Mouse (Mus musculus) forebrain, postnatal 0 days (tissue): Measurements from ENCODE around the gene Smagp. TPM values are rescaled to one million over a fixed set of nuclear protein-coding genes. Genes with fewer than 3 reads are reported as not detected.
A peak's percentile ranks its signal among the peaks of the same experiment; 100 is the strongest.

Source experiments
- ATAC-seq: fragments of 200-750 bp; cut with Nextera tagmentation; 2 replicates; pipeline ENCODE4 v1.8.0; 2017; ENCODE audit warnings: mild to moderate bottlenecking, moderate library complexity
- DNase-seq: peaks from one replicate; pipeline ENCODE4 v3.0.0-alpha.2; 2015
- H3K27ac ChIP-seq: fragments of 300-500 bp; sonication (generic); 2 replicates; pipeline ENCODE4 v1.5.1; 2014; ENCODE audit warnings: low read depth, mild to moderate bottlenecking, antibody characterized with exemption, low read length, moderate library complexity, mixed read lengths
- H3K27me3 ChIP-seq: fragments of 300-500 bp; sonication (generic); 2 replicates; pipeline ENCODE4 v1.6.1; 2014; ENCODE audit warnings: mild to moderate bottlenecking, low read length, mixed read lengths; ENCODE audit not compliant: insufficient read depth
- H3K36me3 ChIP-seq: fragments of 300-500 bp; sonication (generic); 2 replicates; pipeline ENCODE4 v1.6.1; 2014; ENCODE audit warnings: mild to moderate bottlenecking, moderate library complexity; ENCODE audit not compliant: insufficient read depth
- H3K4me1 ChIP-seq: fragments of 300-500 bp; sonication (generic); 2 replicates; pipeline ENCODE4 v1.6.1; 2014; ENCODE audit warnings: antibody characterized with exemption; ENCODE audit not compliant: insufficient read depth
- H3K4me2 ChIP-seq: fragments of 300-500 bp; sonication (generic); 2 replicates; pipeline ENCODE4 v1.6.1; 2014; ENCODE audit warnings: low read depth, mild to moderate bottlenecking, moderate library complexity
- H3K4me3 ChIP-seq: fragments of 300-500 bp; sonication (generic); 2 replicates; pipeline ENCODE4 v1.5.1; 2014; ENCODE audit warnings: low read depth, low read length, mixed read lengths
- H3K9ac ChIP-seq: fragments of 300-500 bp; sonication (generic); 2 replicates; pipeline ENCODE4 v1.6.1; 2014; ENCODE audit warnings: mild to moderate bottlenecking
- H3K9me3 ChIP-seq: fragments of 300-500 bp; sonication (generic); 2 replicates; pipeline ENCODE4 v1.6.1; 2016; ENCODE audit warnings: low read length
- CTCF ChIP-seq: sonication (generic); IDR thresholded peaks from 2 replicates; pipeline ENCODE4 v1.5.1; 2016; ENCODE audit warnings: antibody characterized with exemption, control low read depth, low read depth
- WGBS: fragments of 180-500 bp; shearing (Covaris S2); extraction: QIAGEN DNeasy Blood & Tissue Kit; methylation state at CpG from one replicate; pipeline ENCODE4 v1.1.7; 2014; 5-methylcytosine and 5-hydroxymethylcytosine counted together
- polyA plus RNA-seq: library from polyadenylated mRNA; unstranded; fragments of >200 nt; fragmentation: Nextera tagmentation; extraction: Ambion mirVana; gene quantifications from 2 replicates; pipeline ENCODE4 v1.2.1, GENCODE M21; 2015
- total RNA-seq: library from RNA; depleted of rRNA; stranded (reverse); fragments of >200 nt; gene quantifications from 2 replicates; pipeline ENCODE4 v1.2.3, GENCODE M21; 2014

Gene Smagp
- total and polyA plus RNA-seq, 2 experiments from 2014 or later = 3.9 to 6.2 TPM

DNA sequence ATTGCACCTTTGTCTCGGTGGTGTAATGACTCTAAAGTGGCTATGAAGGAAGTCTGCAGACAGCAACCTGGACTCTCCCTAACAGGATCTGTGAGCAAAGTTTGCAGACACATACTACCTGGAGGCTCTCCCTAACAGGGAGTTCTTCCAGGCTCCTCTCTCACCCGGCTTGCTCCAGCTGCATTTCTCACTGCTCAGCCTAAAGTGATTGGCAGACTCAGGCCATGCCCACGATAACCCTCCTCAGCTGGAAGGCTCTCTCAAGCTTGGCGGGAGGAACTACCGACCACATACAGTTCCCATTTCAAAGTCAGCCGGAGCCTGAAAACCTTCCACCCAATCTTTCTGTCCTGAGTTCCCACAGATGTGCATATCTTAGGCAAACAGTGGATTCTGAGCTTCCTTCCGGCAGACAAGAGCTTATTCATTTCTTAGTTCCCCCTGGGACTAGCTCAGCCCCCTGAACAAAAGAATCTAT lies 29.5 kb upstream of the Smagp start:
- H3K27ac ChIP-seq = no peak overlapping the region
- ATAC-seq (no peak), DNase-seq (no peak)
- no peak overlapping the region for H3K4me3 ChIP-seq
- 12% methylated on average over 7 of the region's 7 CpGs for WGBS
- H3K36me3 ChIP-seq = no peaks in the 10 kb centered on the region
- no peaks in the 10 kb centered on the region for H3K9me3 ChIP-seq
- H3K27me3 ChIP-seq = no peaks in the 10 kb centered on the region
- H3K4me1 ChIP-seq = no peaks in the 10 kb centered on the region
- no peak overlapping the region for H3K9ac ChIP-seq
- no peak for TF ChIP-seq CTCF
- H3K4me2 ChIP-seq = no peak overlapping the region

DNA sequence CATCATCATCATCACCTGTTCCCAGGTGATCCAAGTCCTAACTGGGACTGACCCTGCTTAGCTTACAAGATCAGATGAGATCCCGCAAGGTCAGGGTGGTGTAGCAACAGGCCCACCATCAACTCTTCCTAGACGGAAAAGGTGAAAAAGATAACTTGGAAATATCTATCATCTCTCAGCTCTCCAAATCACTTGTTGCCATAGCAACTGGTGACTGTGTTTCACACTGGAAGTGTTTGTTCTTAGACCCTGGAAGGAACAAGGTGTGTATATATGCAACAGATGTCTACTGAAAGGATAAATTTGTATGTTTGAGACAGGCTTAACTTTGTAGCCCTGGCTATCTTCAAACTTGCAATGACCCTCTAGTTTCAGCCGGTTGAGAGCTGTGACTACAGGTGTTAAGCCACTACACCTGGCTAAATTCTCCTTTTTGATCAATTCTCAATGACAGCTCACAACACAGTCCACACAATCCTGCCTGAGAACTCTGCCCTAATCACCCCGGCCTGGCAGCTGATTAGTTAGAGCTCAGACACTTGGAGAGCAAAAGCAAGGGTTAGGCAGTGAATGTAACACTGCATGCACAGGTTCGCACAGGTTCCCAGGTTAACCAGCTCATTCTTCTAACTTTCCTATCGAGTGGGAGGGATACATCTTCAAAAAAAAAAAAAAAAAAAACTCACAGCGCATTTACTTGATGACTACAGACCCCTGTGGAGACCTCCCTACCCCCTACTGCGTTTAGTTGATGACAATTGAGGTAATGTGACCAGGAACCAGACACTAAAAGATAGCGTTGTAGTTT lies 28.9 kb upstream of the Smagp start:
- Histone ChIP-seq H3K27ac (no peak overlapping the region), H3K9ac (no peak overlapping the region), H3K4me2 (no peak overlapping the region), H3K27me3 (no peaks in the 10 kb centered on the region), H3K36me3 (no peaks in the 10 kb centered on the region), H3K4me1 (no peaks in the 10 kb centered on the region), H3K4me3 (no peak overlapping the region), H3K9me3 (no peaks in the 10 kb centered on the region)
- DNase-seq (peak; percentile 34), ATAC-seq (no peak)
- TF ChIP-seq CTCF = no peak
- WGBS = 36% methylated on average over 9 of the region's 9 CpGs

DNA sequence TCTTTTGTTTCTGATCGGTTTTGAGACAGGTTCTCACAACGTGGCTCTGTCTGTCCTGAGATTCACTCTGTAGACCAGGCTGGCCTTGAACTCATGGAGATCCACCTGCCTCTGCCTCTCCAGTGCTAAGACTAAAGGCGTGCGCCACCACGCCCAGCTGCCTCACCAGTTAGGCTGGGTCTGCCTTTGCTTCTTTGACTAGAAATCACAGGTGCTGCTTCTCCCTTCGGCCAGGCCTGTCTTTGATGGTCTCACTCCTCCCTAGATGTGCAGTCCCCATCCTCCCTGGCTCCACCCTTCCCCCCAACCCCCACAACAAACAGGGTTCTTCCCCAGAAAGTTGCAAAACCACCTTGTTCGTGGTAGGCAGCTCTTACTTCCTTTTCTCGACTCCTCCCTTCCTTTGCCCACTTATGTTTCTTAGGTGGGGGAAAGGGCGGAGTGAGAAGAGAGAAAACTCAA lies 28.1 kb upstream of the Smagp start:
- WGBS = 87% methylated on average over 9 of the region's 9 CpGs
- TF ChIP-seq CTCF = no peak

DNA sequence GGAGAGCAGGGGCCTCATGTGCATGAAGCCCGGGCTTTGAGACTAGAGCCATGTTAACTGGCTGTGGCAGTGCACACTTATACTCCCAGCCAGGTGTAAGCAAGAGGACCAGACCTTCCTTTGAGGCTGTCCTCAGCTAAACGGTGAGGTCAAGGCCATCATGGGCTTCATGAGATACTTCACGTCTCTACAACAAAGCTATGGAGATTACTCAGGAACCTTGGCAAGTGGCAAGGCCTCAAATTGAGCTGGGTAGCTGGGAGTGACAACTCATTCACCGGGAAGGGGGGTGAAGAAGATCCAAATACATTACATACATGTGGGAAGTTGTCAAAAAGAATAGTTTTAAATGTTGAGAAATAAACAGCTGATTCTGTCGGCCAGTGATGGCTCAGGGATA lies 24.1 kb upstream of the Smagp start:
- TF ChIP-seq CTCF = no peak
- Histone ChIP-seq H3K27me3 (no peaks in the 10 kb centered on the region), H3K9ac (no peak overlapping the region), H3K4me2 (no peak overlapping the region), H3K4me1 (no peaks in the 10 kb centered on the region), H3K27ac (no peak overlapping the region), H3K36me3 (no peaks in the 10 kb centered on the region), H3K4me3 (no peak overlapping the region), H3K9me3 (no peaks in the 10 kb centered on the region)
- ATAC-seq (no peak), DNase-seq (no peak)
- WGBS = 91% methylated on average over 5 of the region's 5 CpGs

More for the DNA sequence above, 28.1 kb upstream of the Smagp start:
- no peaks in the 10 kb centered on the region for H3K4me1 ChIP-seq
- no peaks in the 10 kb centered on the region for H3K27me3 ChIP-seq
- ATAC-seq = no peak
- no peak overlapping the region for H3K9ac ChIP-seq
- H3K4me2 ChIP-seq = no peak overlapping the region
- no peak for DNase-seq
- H3K9me3 ChIP-seq = no peaks in the 10 kb centered on the region
- H3K27ac ChIP-seq = no peak overlapping the region
- H3K36me3 ChIP-seq = no peaks in the 10 kb centered on the region
- H3K4me3 ChIP-seq = no peak overlapping the region

DNA sequence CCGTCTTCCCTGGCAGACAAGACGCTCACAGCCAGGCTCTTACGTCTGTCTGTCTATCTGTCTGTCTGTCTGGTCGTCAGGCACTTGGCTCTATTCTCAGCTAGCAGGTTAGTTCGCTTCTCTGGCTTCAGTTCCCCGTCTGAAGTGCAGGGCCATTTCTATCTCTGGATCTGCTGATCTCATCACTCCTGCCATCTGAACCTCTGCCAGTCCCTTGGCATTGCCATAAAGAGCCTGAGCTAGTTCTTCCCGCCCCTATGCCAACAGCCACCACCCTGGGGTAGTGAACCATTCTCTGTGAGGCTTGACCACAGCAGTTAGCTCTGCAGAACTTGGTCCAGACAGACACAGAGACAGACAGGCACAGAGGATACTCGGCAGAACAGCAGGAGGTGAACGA lies 23.6 kb upstream of the Smagp start:
- ATAC-seq (no peak), DNase-seq (no peak)
- no peaks in the 10 kb centered on the region for H3K4me1 ChIP-seq
- H3K4me2 ChIP-seq = no peak overlapping the region
- H3K27me3 ChIP-seq = no peaks in the 10 kb centered on the region
- H3K4me3 ChIP-seq = no peak overlapping the region
- no peaks in the 10 kb centered on the region for H3K36me3 ChIP-seq
- H3K9me3 ChIP-seq = no peaks in the 10 kb centered on the region
- no peak for TF ChIP-seq CTCF
- WGBS = 72% methylated on average over 9 of the region's 9 CpGs
- no peak overlapping the region for H3K9ac ChIP-seq
- H3K27ac ChIP-seq = no peak overlapping the region

DNA sequence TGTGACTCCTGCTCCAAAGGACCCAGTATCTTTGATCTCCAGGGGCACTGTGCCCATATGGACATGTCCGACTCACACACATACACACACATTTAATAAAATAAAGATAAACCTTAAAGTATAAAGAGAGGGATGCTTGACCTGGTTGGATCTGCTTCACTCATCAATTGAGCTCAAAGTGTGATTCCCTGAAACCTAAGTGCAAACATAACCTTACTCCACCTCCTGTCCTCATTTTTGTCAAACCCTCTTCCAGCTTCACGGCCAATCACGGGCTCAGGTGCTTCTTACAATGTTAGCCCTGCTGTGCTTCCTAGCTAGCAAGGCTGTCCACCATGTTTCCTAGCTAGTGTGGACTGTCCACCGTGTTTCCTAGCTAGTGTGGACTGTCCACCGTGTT lies 18.5 kb upstream of the Smagp start:
- Histone ChIP-seq H3K27ac (no peak overlapping the region), H3K27me3 (no peaks in the 10 kb centered on the region), H3K4me1 (no peaks in the 10 kb centered on the region), H3K4me3 (no peak overlapping the region), H3K4me2 (no peak overlapping the region), H3K9me3 (no peaks in the 10 kb centered on the region), H3K9ac (no peak overlapping the region), H3K36me3 (no peaks in the 10 kb centered on the region)
- no peak for DNase-seq
- no peak for TF ChIP-seq CTCF
- no peak for ATAC-seq
- WGBS = 89% methylated on average over 5 of the region's 5 CpGs

DNA sequence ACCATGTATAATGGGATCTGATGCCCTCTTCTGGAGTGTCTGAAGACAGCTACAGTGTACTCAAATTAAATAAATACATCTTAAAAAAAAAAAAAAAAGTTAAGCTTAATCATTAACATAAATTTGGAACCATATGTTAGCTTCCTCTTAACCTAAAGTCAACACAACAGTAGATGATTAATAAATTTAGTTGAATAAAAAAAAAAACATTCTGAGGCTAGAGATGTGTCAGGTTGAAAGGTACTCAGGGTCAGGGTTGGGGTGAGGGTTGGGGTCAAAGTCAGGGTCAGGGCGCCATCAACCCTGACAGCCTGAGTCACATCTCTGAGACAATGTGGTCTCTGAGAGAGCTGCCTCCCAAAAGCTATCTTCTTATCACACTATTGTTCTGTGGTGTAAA lies 17.5 kb upstream of the Smagp start:
- H3K36me3 ChIP-seq = no peaks in the 10 kb centered on the region
- TF ChIP-seq CTCF = no peak
- H3K4me1 ChIP-seq = no peaks in the 10 kb centered on the region
- 94% methylated on average over 1 of the region's 1 CpGs for WGBS
- H3K4me2 ChIP-seq = no peak overlapping the region
- no peak overlapping the region for H3K9ac ChIP-seq
- no peaks in the 10 kb centered on the region for H3K9me3 ChIP-seq
- DNase-seq = no peak
- no peak for ATAC-seq
- H3K27me3 ChIP-seq = no peaks in the 10 kb centered on the region
- H3K27ac ChIP-seq = no peak overlapping the region
- H3K4me3 ChIP-seq = no peak overlapping the region
